Mouse (Mus musculus) macrophage (primary cell): ENCODE measurements around the gene Dock2. TPM values are rescaled to one million over a fixed set of nuclear protein-coding genes. Genes with fewer than 3 reads are reported as not detected.

Experiments used
- H3K27ac ChIP-seq: fragments of 350-480 bp; formaldehyde crosslinking; 2 replicates; pipeline ENCODE4 v1.9.0; 2021
- H3K36me3 ChIP-seq: fragments of 350-480 bp; formaldehyde crosslinking; 2 replicates; pipeline ENCODE4 v1.9.0; 2021; ENCODE audit errors: inconsistent target
- H3K4me3 ChIP-seq: fragments of 350-480 bp; formaldehyde crosslinking; 2 replicates; pipeline ENCODE4 v1.9.0; 2021; ENCODE audit errors: inconsistent target
- H3K79me2 ChIP-seq: fragments of 350-480 bp; formaldehyde crosslinking; 2 replicates; pipeline ENCODE4 v1.9.0; 2021; ENCODE audit errors: inconsistent target
- whole genome bisulfite sequencing: methylation state at CpG from one replicate; pipeline ENCODE4 v1.1.7; 2026; ENCODE audit warnings: inconsistent platforms; ENCODE audit not compliant: missing documents; 5-methylcytosine and 5-hydroxymethylcytosine counted together
- polyA plus RNA-seq: library from polyadenylated mRNA; stranded (reverse); fragments of 250-400 nt; gene quantifications from 3 replicates; pipeline ENCODE4 v1.2.4, GENCODE M21; 2018; ENCODE audit warnings: inconsistent platforms

Gene Dock2
- polyA plus RNA-seq, 1 experiment from 2014 or later = 157 TPM

GRCm38 (mm10) chr11:34195142-34195541 lies 588.5 kb downstream of the Dock2 start:
- no peaks in the 10 kb centered on the region for H3K79me2 ChIP-seq
- no peak overlapping the region for H3K4me3 ChIP-seq
- no peak overlapping the region for H3K27ac ChIP-seq
- WGBS = 90% methylated on average over 3 of the region's 3 CpGs
- no peaks in the 10 kb centered on the region for H3K36me3 ChIP-seq

DNA sequence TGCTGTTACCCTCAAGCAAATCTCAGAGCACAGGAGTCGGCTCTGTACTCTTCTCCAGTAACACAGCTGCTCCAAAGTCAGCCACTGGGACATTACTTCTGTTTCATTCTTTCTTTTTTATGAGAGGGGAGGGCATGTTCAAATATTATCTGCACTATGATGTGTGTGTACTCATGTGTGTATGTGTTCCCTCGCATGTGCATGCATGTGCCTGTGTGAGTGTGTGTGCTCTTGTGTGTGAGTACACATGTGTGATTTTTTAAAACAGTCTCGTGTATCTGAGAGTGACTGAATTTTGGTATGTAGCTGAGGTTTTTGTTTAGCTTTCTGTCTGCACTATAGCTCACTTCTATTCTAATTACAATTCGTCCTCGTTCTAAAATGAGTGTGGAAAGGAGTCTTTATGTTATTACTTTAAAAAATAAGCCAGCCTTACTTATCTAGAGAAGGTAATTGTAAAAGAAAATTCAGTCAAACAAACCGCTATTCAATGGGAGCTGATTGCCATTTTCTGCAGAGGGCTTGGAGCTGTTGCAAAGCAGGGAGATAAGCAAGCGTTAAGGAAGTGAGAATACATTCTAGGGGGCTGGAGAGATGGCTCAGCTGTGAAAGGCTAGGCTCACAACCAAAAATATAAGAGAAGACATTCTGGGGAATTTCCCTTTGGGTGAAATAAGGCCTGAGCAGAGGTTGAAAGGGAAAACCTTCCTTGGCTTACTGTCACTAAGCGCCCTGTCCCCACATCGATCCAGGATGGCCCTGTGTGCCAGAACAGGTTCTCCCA lies 589.3 kb downstream of the Dock2 start:
- Histone ChIP-seq H3K36me3 (no peaks in the 10 kb centered on the region), H3K27ac (no peak overlapping the region), H3K79me2 (no peaks in the 10 kb centered on the region), H3K4me3 (no peak overlapping the region)
- 92% methylated on average over 9 of the region's 9 CpGs for WGBS

DNA sequence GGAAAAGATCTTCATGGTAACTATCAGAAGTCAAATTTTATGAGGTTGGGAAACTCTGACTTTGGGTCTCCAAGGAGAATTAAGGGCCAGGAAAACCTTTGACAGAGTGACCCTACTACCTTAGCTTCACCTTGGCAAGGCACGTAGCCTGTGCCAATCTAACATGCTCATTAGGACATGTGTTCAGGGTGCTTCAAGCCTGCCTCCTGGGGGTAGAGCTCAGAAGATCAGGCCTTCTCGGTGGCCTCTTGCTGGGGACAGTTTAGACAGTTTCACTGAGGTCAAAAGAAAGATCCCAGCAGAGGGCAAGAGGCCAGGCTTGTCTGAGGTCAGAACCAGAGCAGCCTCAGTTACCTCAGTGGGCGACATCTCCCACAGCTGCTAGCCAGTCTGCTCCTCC lies 590.0 kb downstream of the Dock2 start:
- no peak overlapping the region for H3K4me3 ChIP-seq
- H3K36me3 ChIP-seq = no peaks in the 10 kb centered on the region
- H3K79me2 ChIP-seq = no peaks in the 10 kb centered on the region
- H3K27ac ChIP-seq = no peak overlapping the region
- WGBS = 79% methylated on average over 3 of the region's 3 CpGs

DNA sequence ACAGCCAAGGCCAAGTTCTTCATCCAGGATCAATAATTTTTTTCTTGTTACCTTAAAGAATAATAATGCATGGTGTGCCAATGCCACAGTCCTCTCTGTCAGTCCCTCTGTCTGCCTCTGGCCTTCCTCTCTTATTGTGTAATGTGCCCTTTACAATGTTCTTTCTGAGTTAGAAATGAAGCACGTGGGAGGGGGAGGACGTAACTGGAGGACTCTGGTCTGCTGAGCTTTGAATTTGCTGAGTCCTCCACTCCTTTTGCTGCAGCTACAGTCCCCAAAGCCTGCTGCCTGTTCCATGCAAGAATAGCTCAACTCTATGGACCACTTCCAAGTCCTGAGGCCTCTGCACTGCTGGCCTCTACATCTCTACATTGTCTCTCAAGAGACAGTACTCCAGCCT lies 599.4 kb downstream of the Dock2 start:
- H3K36me3 ChIP-seq = no peaks in the 10 kb centered on the region
- H3K4me3 ChIP-seq = no peak overlapping the region
- no peak overlapping the region for H3K27ac ChIP-seq
- 92% methylated on average over 2 of the region's 2 CpGs for whole genome bisulfite sequencing
- no peaks in the 10 kb centered on the region for H3K79me2 ChIP-seq

GRCm38 (mm10) chr11:34181214-34182117 lies 602.2 kb downstream of the Dock2 start:
- H3K4me3 ChIP-seq = no peak overlapping the region
- 62% methylated on average over 8 of the region's 8 CpGs for WGBS
- H3K36me3 ChIP-seq = no peaks in the 10 kb centered on the region
- no peak overlapping the region for H3K27ac ChIP-seq
- no peaks in the 10 kb centered on the region for H3K79me2 ChIP-seq

- no peak overlapping the region for H3K4me3 ChIP-seq
- WGBS = 100% methylated on average over 2 of the region's 2 CpGs
- no peaks in the 10 kb centered on the region for H3K79me2 ChIP-seq
- no peak overlapping the region for H3K27ac ChIP-seq
- no peaks in the 10 kb centered on the region for H3K36me3 ChIP-seq
Measured at GRCm38 (mm10) chr11:34178752-34179151, 604.9 kb downstream of the Dock2 start.

Other genes starting within 250 kb of the Dock2 start
- 19.1 to 34.5 TPM (median 20.0 TPM) in 3 replicates for gene Spdl1, start 49.7 kb upstream of the Dock2 start, polyA plus RNA-seq